Mouse (Mus musculus): ENCODE measurements around the gene Gm21775.
"Not testable (repeated sequence)": the region's sequence is repeated elsewhere in the genome, so short reads cannot be mapped to it uniquely, and the experiment has no call there.

The Gm21775 gene

DNA sequence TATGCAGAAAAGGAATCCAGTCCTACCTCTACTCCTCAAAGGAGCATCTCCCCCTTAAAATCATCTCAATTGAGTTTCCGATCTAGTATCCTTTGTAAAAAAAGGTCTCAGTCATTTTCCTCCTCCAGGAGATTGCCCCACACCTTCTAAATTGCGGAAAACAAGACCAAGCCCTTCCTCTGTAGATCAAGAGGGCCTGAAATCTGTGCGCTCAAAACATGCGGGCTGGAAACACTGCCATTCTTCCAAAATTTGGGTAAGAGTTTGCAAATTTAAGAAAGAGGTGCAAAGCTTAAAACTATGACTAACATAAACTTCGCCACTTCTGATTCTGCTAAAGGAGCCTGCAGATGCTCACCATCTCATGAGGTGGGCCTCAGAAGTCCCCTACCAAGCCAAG lies at the start of gene Gm21775:
TSS of gene Gm21775 (plus strand) at position 301 of the 400 bp plus-strand sequence.
- not testable (repeated sequence) for DNase-seq (ENCODE audit: low spot score)

DNA sequence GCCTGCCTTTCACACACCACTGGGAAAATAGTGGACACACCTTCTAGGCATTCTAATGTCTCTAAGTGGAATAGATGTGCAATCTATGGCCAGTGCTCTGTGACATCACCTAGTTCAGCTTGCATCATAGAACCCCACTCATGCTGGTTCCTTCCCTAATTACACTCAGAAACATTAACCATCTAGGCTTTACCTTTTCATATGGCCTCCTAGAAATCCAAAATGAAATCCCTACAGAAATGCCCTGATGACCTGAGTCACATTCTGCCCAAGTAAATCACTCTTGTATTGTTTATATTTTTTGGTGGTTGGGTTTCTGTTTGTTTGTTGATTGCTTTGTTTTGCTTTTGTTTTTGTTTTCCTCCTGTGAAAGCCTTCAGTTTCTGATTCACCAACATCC lies 17.3 kb upstream of the Gm21775 start, which contains the start of gene Gm20737:
TSS of gene Gm20737 (minus strand) at position 101 of the 400 bp plus-strand sequence.
- DNase-seq (ENCODE audit: low spot score): not testable (repeated sequence)
